Comparison of ENCODE assay signal across 20 mouse cellular contexts in genomic region chrX:48596053-48596452, GRCm38 (mm10).
"Had no signal": no experiment of that assay in that cellular context is flagged by ENCODE, and none has a peak within 500 bp of the region (broad histone marks: within the 10 kb centered on the region; RNA-seq: fewer than 3 reads in every experiment).

No protein-coding gene starts in this region.

- DNase-seq: liver, postnatal 0 days; lung, adult 2 months; lung, postnatal 14 days; lung, postnatal 36 days; retina, postnatal 1 day; right cerebral cortex, adult 18-20 months; right cerebral cortex, postnatal 25 days; right cerebral cortex, postnatal 4 days; spleen, adult 18-20 months; thymus, adult 18-20 months; thymus, postnatal 14 days; thymus, postnatal 36 days had no signal

- H3K4me1 ChIP-seq: lung, embryonic 15.5 days; neural tube, embryonic 12.5 days had no signal

- H3K4me3 ChIP-seq: lung, embryonic 15.5 days; megakaryocyte, embryonic 14.5 days; midbrain, embryonic 13.5 days; midbrain, embryonic 15.5 days; neural tube, embryonic 12.5 days had no signal

- H3K4me2 ChIP-seq: lung, embryonic 15.5 days; midbrain, embryonic 11.5 days; midbrain, embryonic 13.5 days; midbrain, embryonic 15.5 days; neural tube, embryonic 12.5 days had no signal

- H3K9me3 ChIP-seq: lung, embryonic 15.5 days; midbrain, embryonic 13.5 days; midbrain, embryonic 15.5 days; neural tube, embryonic 12.5 days had no signal

- H3K27me3 ChIP-seq: lung, embryonic 15.5 days; midbrain, embryonic 13.5 days; midbrain, embryonic 15.5 days; neural tube, embryonic 12.5 days had no signal

- ATAC-seq: liver, postnatal 0 days; lung, postnatal 0 days; midbrain, embryonic 13.5 days; midbrain, embryonic 15.5 days had no signal

- H3K9ac ChIP-seq: liver, postnatal 0 days; lung, embryonic 15.5 days; midbrain, embryonic 13.5 days; midbrain, embryonic 15.5 days; neural tube, embryonic 12.5 days had no signal

- H3K27ac ChIP-seq: lung, embryonic 15.5 days; macrophage; midbrain, embryonic 13.5 days; midbrain, embryonic 15.5 days; neural tube, embryonic 12.5 days had no signal

- H3K36me3 ChIP-seq: lung, embryonic 15.5 days had no signal
